Comparison of ENCODE assay signal across 18 mouse cellular contexts in genomic region chr2:94233597-94233996, GRCm38 (mm10).
"Had no signal": no experiment of that assay in that cellular context is flagged by ENCODE, and none has a peak within 500 bp of the region (broad histone marks: within the 10 kb centered on the region; RNA-seq: fewer than 3 reads in every experiment).

No protein-coding gene starts in this region.

- H3K4me1 ChIP-seq: limb, embryonic 10.5 days; limb, embryonic 13.5 days; liver, embryonic 13.5 days; midbrain, embryonic 13.5 days had no signal

- ATAC-seq: intestine, embryonic 16.5 days; lung, postnatal 0 days; midbrain, embryonic 13.5 days had no signal

- H3K4me2 ChIP-seq: limb, embryonic 13.5 days; liver, embryonic 13.5 days; lung, embryonic 14.5 days; midbrain, embryonic 13.5 days had no signal

- H3K27ac ChIP-seq: kidney, postnatal 0 days; layer of hippocampus, adult 2 months; limb, embryonic 10.5 days; limb, embryonic 13.5 days; liver, embryonic 13.5 days; midbrain, embryonic 13.5 days; stomach, postnatal 0 days had no signal

- DNase-seq: kidney, adult 2 months; kidney, postnatal 25 days; layer of hippocampus, adult 9-11 months; liver; liver, embryonic 13.5 days; lung, embryonic 14.5 days; lung, postnatal 36 days; right cerebral cortex, adult 18-20 months; right cerebral cortex, postnatal 25 days; thymus, postnatal 25 days had no signal

- H3K36me3 ChIP-seq: limb, embryonic 10.5 days; limb, embryonic 13.5 days; liver, embryonic 13.5 days; midbrain, embryonic 13.5 days had no signal

- H3K9ac ChIP-seq: limb, embryonic 13.5 days; liver, embryonic 13.5 days; lung, embryonic 14.5 days; midbrain, embryonic 13.5 days had no signal

- H3K4me3 ChIP-seq: layer of hippocampus, adult 2 months; limb, embryonic 10.5 days; limb, embryonic 13.5 days; liver, embryonic 13.5 days; midbrain, embryonic 13.5 days had no signal

- H3K9me3 ChIP-seq: limb, embryonic 10.5 days; limb, embryonic 13.5 days; liver, embryonic 13.5 days; midbrain, embryonic 13.5 days had no signal
